Mouse (Mus musculus): Measurements from ENCODE around the gene Fam213a. TPM values are rescaled to one million over a fixed set of nuclear protein-coding genes. Genes with fewer than 3 reads are reported as not detected.
A peak's percentile ranks its signal among the peaks of the same experiment; 100 is the strongest.

Fam213a gene
- polyA plus RNA-seq, 1 experiment from 2014 or later: 51.6 TPM

DNA sequence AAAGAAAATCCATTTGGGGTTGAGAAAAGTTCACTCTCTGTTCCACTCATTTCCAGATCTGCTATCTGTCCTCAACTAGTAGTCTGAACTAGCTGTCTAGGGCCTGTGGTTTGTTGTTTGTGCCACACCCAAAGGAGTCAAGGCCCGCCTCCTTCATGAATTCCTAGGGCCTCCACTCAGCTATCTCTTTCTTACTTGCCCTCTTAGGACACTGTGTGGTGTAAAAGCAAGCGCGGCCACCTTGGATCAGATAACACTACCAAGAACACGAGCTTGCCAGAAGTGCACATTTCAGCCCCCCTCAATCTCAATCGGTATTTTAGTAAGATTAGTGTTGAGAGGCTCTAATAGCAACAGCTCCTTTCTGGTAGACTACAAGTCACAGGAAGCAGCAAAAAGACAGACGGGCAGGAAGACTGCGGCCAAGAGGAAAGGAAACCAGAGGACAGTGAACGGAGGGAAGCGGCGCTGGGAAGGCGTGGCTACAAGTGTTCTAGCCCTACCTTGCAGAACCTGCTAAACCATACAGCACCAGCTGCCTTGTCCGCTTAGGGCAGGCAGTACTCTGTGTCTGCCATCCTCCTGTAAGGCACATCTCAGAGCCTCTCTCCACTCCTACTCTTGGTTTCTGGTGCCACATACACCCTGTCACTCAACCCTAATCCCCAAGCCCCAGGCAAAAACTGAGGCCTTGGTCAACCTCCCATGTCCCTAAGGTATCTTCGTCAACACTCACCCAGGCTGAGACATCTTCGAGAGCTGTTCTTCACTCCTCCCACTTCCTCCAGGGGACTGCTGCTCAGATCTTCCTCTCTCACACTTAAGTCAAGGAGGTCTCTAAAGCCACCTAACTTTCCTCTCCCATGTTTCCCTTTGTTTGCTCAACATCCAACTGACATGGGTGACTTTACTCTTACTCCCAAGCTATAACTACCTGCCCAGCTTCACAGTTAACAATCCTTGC lies 65.9 kb downstream of the Fam213a start:
- H3K36me3 ChIP-seq: no peaks in the 10 kb centered on the region
- peak; percentile 93 for ATAC-seq
- H3K9ac ChIP-seq: no peak overlapping the region
- no peaks in the 10 kb centered on the region for H3K27me3 ChIP-seq (replicated peaks)
- H3K4me3 ChIP-seq (replicated peaks): no peak overlapping the region
- H3K4me2 ChIP-seq (replicated peaks): peak overlapping the region; percentile 41
- no peaks in the 10 kb centered on the region for H3K9me3 ChIP-seq
- peaks cover 22% of the 10 kb centered on the region for H3K4me1 ChIP-seq (replicated peaks)
- WGBS: 50% methylated on average over 14 of the region's 14 CpGs
- H3K27ac ChIP-seq: peak overlapping the region; percentile 71

DNA sequence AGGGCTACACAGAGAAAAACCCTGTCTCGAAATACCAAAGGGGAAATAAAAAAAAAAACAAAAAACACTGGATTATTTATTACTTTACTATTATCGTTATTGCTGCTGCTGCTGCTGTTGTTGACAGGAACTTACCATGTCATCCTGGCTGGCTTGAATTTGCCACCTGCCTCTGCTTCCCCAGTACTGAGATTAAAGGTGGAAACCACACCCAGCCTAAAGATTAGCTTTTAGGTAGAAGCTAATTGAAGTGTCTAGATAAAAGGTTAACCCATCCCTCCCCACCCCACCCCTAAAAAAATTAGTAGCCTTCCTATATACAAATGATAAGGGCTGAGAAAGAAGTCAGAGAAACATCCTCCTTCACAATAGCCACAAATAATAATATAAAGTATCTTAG lies 69.8 kb downstream of the Fam213a start:
- Histone ChIP-seq H3K4me3 (replicated peaks) (no peak overlapping the region), H3K36me3 (no peaks in the 10 kb centered on the region), H3K27me3 (replicated peaks) (no peaks in the 10 kb centered on the region), H3K27ac (no peak overlapping the region), H3K4me2 (replicated peaks) (no peak overlapping the region), H3K4me1 (replicated peaks) (peaks cover 12% of the 10 kb centered on the region), H3K9me3 (no peaks in the 10 kb centered on the region), H3K9ac (no peak overlapping the region)
- no peak for ATAC-seq
- 80% methylated on average over 2 of the region's 2 CpGs for WGBS

Other genes starting within 250 kb of the Fam213a start
- 0.13 and 0.14 TPM in 2 replicates for gene Sh2d4b, start 120.5 kb downstream of the Fam213a start, polyA plus RNA-seq (2015; fragmentation: Nextera tagmentation; extraction: Ambion mirVana)
- 56.8 and 61.0 TPM in 2 replicates for gene Tspan14, start 47.0 kb downstream of the Fam213a start, polyA plus RNA-seq (2015; fragmentation: Nextera tagmentation; extraction: Ambion mirVana)
- gene Dydc2, start 55.4 kb upstream of the Fam213a start, polyA plus RNA-seq (2015; fragmentation: Nextera tagmentation; extraction: Ambion mirVana): 0.42 TPM in 1 of 2 replicates, not detected in the other
- not detected in 2 replicates for gene Dydc1, start 59.1 kb upstream of the Fam213a start, polyA plus RNA-seq (2015; fragmentation: Nextera tagmentation; extraction: Ambion mirVana)
- gene Mat1a, start 91.2 kb upstream of the Fam213a start, polyA plus RNA-seq (2015; fragmentation: Nextera tagmentation; extraction: Ambion mirVana): 3.5 and 6.7 TPM in 2 replicates
- 0.06 TPM in 1 of 2 replicates, not detected in the other for gene Sftpa1, start 118.0 kb upstream of the Fam213a start, polyA plus RNA-seq (2015; fragmentation: Nextera tagmentation; extraction: Ambion mirVana)
- 0.36 and 0.54 TPM in 2 replicates for gene Mbl1, start 137.7 kb upstream of the Fam213a start, polyA plus RNA-seq (2015; fragmentation: Nextera tagmentation; extraction: Ambion mirVana)
- not detected in 2 replicates for gene Sftpd, start 171.4 kb upstream of the Fam213a start, polyA plus RNA-seq (2015; fragmentation: Nextera tagmentation; extraction: Ambion mirVana)